Mouse (Mus musculus): ENCODE results near the gene Map7d1.
A peak's percentile ranks its signal among the peaks of the same experiment; 100 is the strongest.

The Map7d1 gene

GRCm38 (mm10) chr4:126201514-126202302 is 54.4 kb downstream of the Map7d1 start:
- peak; percentile 30 to 53 for DNase-seq

- no peak for DNase-seq
Observed at GRCm38 (mm10) chr4:126200656-126201055, 55.5 kb downstream of the Map7d1 start.

GRCm38 (mm10) chr4:126200036-126200435 is 56.1 kb downstream of the Map7d1 start:
- DNase-seq, result no peak

- DNase-seq, result peak in 1 of 2 experiments; percentile 40
Observed at GRCm38 (mm10) chr4:126199556-126199955, 56.6 kb downstream of the Map7d1 start.

- peak in 1 of 2 experiments; percentile 64 for DNase-seq
Observed at GRCm38 (mm10) chr4:126197485-126197884, 58.7 kb downstream of the Map7d1 start.

- DNase-seq, result no peak
Observed at GRCm38 (mm10) chr4:126194916-126195315, 61.2 kb downstream of the Map7d1 start.

GRCm38 (mm10) chr4:126194216-126194615 is 61.9 kb downstream of the Map7d1 start:
- DNase-seq, result no peak

GRCm38 (mm10) chr4:126190636-126191035 is 65.5 kb downstream of the Map7d1 start:
- no peak for DNase-seq

- no peak for DNase-seq
Observed at GRCm38 (mm10) chr4:126187096-126187495, 69.0 kb downstream of the Map7d1 start.

GRCm38 (mm10) chr4:126183034-126183433 is 73.1 kb downstream of the Map7d1 start:
- peak in 1 of 2 experiments; percentile 37 for DNase-seq

Measured in lung, adult 18-20 months (tissue).